Mouse (Mus musculus) v-Abl transformed pro-B cells (cell line): ENCODE measurements around the gene Trpm7.

Experiments used
- in situ Hi-C, 2 experiments: fragments of 400-800 bp; cut with MboI; formaldehyde crosslinking; loops; one replicate each; pipeline ENCODE4 v1.15.1; 2025; ENCODE audit not compliant: unreplicated experiment in 2 of 2

Gene Trpm7

GRCm38 (mm10) chr2:126765867-126766582, 110.0 kb downstream of the Trpm7 start:
- in situ Hi-C loops = no loop called here

DNA sequence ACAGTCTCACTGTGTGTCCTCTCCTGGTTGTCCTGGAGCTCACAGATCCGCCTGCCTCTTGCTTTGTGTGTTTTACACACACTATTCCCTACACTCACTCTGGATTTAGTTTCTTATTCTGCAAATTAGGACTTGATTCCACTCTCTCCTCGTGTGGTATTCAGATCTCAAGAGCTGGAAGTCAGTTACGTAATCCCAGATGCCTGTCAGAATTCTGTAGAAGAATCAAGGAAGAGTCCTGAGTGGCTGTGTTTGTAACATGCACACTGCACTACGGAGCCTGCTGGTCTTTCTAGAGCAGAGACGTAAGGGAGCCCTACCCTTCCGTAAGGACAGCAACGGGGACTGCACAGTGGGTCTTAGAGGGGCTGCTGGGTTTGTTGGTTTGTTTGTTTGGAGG, 116.7 kb downstream of the Trpm7 start:
- in situ Hi-C loops = no loop called here

DNA sequence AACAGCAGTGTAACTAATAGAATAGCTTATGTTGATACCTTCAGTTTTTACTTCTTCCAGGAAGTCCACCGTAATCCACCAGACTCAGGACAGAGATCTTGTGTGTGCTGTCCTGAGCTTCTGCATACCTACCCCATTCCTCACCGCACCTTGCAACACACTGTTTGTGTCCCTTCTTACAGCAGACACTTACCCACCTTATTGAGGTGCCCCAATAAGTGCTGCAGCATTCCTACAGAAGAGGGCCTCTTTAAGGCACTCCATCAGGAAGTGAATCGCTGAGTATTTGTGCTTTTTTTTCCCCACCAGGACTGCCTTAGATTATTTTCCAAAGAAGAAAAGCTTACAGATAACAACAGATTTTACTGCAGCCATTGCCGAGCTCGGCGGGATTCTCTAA, 120.4 kb downstream of the Trpm7 start:
- in situ Hi-C loops = no loop called here

DNA sequence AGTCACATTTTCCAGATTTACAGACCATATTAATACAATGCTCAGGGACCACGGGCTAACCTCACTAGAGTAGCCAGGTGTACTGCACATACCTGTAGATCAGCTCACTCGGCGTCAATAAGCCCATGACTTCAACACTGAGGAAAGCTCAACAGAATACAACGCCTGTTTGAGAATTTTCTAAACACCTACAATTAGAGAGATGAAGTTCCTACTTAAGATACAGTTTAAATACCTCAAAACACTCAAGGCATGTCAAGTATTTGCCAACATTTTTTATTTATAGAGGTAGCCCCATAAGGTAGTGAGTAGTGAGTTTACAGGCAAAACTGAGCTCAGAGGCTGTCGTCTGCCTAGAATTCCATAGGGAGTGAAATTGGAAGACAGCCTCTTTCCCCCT, 132.6 kb downstream of the Trpm7 start:
- in situ Hi-C loops = loop anchor here (5.0 to 25.0 kb wide), 3 partner anchors 484 to 1894 kb away; partner anchors contain the start of genes Ciao1 (in 1 of the 2) and Tmem127 (in 1 of the 2)
